Mouse (Mus musculus): ENCODE measurements around the gene Dlx2. TPM values are rescaled to one million over a fixed set of nuclear protein-coding genes. Genes with fewer than 3 reads are reported as not detected.

The Dlx2 gene
- polyA plus RNA-seq, 1 experiment from 2014 or later: 38.4 TPM

DNA sequence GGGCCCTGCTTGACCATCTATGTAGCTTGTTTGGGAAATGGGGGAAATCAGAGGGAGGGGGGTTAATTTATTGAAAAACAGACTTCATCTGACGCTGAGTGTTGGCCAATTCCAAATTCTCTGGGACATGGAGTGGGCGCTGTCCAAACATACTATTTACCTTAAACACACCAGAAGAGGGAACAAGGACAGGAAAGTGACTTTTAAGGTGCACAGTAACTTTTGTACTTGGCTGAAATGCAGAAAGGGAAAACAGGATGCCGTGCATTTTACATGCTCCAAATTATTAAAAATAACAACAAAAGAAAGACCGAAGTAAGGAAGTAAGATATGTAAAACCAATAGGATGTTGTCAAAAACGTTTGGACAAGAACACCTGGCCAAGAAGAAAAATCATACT is 13.5 kb downstream of the Dlx2 start:
- Histone ChIP-seq H3K4me3 (peak overlapping the region; percentile 65), H3K27ac (replicated peaks) (peak overlapping the region; percentile 89), H3K4me1 (peaks cover 80% of the 10 kb centered on the region), H3K36me3 (replicated peaks) (no peaks in the 10 kb centered on the region), H3K27me3 (replicated peaks; ENCODE audit: low read depth, poor library complexity, severe bottlenecking) (peaks cover 100% of the 10 kb centered on the region), H3K9me3 (no peaks in the 10 kb centered on the region)
- DNase-seq (ENCODE audit: low spot score): no peak
- 6% methylated on average over 5 of the region's 5 CpGs for WGBS

- Histone ChIP-seq H3K27ac (replicated peaks) (peak overlapping the region; percentile 89), H3K27me3 (replicated peaks; ENCODE audit: low read depth, poor library complexity, severe bottlenecking) (peaks cover 100% of the 10 kb centered on the region), H3K4me1 (peaks cover 76% of the 10 kb centered on the region), H3K9me3 (no peaks in the 10 kb centered on the region), H3K4me3 (peak overlapping the region; percentile 65), H3K36me3 (replicated peaks) (no peaks in the 10 kb centered on the region)
- peak; percentile 57 for DNase-seq (ENCODE audit: low spot score)
- under 1% methylated on average over 43 of the region's 43 CpGs for WGBS
Observed at GRCm38 (mm10) chr2:71531990-71532970, 14.3 kb downstream of the Dlx2 start.

- WGBS: under 1% methylated on average over 12 of the region's 12 CpGs
- DNase-seq (ENCODE audit: low spot score): no peak
- peak overlapping the region; percentile 89 for H3K27ac ChIP-seq (replicated peaks)
- peak overlapping the region; percentile 65 for H3K4me3 ChIP-seq
- peaks cover 76% of the 10 kb centered on the region for H3K4me1 ChIP-seq
- no peaks in the 10 kb centered on the region for H3K36me3 ChIP-seq (replicated peaks)
- peaks cover 100% of the 10 kb centered on the region for H3K27me3 ChIP-seq (replicated peaks; ENCODE audit: low read depth, poor library complexity, severe bottlenecking)
- no peaks in the 10 kb centered on the region for H3K9me3 ChIP-seq
Observed at GRCm38 (mm10) chr2:71531124-71531590, 15.4 kb downstream of the Dlx2 start.

- H3K4me1 ChIP-seq: peaks cover 80% of the 10 kb centered on the region
- no peaks in the 10 kb centered on the region for H3K9me3 ChIP-seq
- under 1% methylated on average over 34 of the region's 34 CpGs for WGBS
- H3K4me3 ChIP-seq: peak overlapping the region; percentile 65
- DNase-seq (ENCODE audit: low spot score): peak; percentile 62
- H3K27ac ChIP-seq (replicated peaks): peak overlapping the region; percentile 89
- no peaks in the 10 kb centered on the region for H3K36me3 ChIP-seq (replicated peaks)
- peaks cover 100% of the 10 kb centered on the region for H3K27me3 ChIP-seq (replicated peaks; ENCODE audit: low read depth, poor library complexity, severe bottlenecking)
Observed at GRCm38 (mm10) chr2:71530391-71531123, 16.0 kb downstream of the Dlx2 start.

- peak; percentile 94 for DNase-seq (ENCODE audit: low spot score)
- Histone ChIP-seq H3K27ac (replicated peaks) (peak overlapping the region; percentile 89), H3K9me3 (no peaks in the 10 kb centered on the region), H3K27me3 (replicated peaks; ENCODE audit: low read depth, poor library complexity, severe bottlenecking) (peaks cover 100% of the 10 kb centered on the region), H3K4me3 (peak overlapping the region; percentile 65), H3K4me1 (peaks cover 82% of the 10 kb centered on the region), H3K36me3 (replicated peaks) (no peaks in the 10 kb centered on the region)
- under 1% methylated on average over 60 of the region's 60 CpGs for WGBS
Observed at GRCm38 (mm10) chr2:71529511-71530351, 16.8 kb downstream of the Dlx2 start.

DNA sequence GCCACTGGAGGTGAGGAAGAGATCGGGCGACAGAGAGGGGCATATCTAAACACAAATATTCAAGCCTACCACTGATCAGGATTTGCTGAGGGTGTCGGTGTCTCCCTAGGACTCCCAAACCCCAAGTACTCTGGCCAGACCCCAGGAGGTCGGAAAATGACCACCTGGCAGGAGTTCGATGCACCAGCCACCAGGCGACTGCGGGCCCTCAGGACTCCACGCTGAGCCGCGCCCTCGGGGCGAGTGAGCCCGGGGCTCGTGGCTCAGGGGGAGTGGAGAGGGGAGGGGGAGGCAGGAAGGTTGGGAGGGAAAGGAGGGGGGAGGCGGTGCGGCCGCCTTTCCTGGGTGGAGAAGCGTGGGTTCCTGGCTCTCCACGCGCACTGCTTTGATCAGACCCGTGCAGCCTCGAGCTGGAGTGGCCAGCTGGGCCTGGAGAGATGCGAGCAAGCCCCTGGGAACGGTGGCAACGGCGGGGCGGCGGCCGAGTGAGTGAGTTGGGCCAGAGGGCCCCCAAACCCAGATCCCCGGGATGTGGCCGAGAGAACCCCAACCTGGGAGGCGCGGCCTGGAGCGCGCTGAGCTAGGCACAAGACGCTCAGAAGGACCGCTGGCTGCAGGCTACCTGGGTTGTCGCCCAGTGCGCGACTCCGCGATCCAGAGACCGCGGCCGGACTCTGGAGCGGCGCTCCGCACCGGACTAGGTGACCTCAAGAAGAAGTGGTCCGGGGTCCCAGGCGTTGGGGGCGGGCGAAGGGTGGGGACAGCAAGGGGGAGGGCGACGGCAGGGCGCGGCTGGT is 17.6 kb downstream of the Dlx2 start:
- Histone ChIP-seq H3K27ac (replicated peaks) (peak overlapping the region; percentile 89), H3K4me3 (peak overlapping the region; percentile 65), H3K4me1 (peaks cover 80% of the 10 kb centered on the region), H3K9me3 (no peaks in the 10 kb centered on the region), H3K36me3 (replicated peaks) (no peaks in the 10 kb centered on the region), H3K27me3 (replicated peaks; ENCODE audit: low read depth, poor library complexity, severe bottlenecking) (peaks cover 100% of the 10 kb centered on the region)
- peak; percentile 73 for DNase-seq (ENCODE audit: low spot score)
- WGBS: under 1% methylated on average over 57 of the region's 57 CpGs

DNA sequence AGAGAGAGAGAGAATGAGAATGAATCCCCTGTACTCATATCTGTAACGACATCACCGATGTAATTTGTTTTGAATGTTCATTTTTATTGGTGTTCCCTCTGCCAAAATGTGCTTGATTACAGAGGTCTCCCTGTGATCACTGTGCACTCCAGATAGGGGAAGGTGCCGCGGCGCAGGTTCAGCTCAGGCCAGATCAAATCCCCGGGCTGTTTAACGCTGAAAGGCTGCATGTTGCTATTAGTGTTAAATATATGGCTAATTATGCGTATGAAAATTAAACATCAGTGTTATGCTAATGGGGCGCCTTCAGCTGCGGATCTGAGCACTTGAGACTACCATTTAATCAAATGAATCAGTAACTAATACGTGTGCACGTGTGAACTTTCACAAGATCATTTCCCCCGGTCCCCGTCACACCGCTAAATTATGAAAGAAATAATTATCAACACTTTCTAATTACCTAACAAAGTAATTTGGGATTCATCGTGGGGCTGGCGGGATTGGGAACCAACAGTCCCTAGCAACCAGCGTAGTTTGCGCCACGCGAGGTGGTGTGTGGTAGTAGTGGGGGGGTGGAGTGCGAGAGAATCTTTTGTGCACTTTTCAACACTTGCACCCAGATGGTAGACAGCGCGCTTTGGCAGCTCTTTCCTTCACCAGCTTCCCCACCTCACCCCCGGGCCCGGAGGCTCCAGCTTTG is 18.4 kb downstream of the Dlx2 start, which contains the start of gene Dlx1:
TSS of gene Dlx1 (plus strand) at position 100 of the 700 bp plus-strand sequence.
- Histone ChIP-seq H3K4me1 (peaks cover 87% of the 10 kb centered on the region), H3K27me3 (replicated peaks; ENCODE audit: low read depth, poor library complexity, severe bottlenecking) (peaks cover 100% of the 10 kb centered on the region), H3K9me3 (no peaks in the 10 kb centered on the region), H3K36me3 (replicated peaks) (no peaks in the 10 kb centered on the region), H3K4me3 (peak within 1 kb of the TSS; percentile 65), H3K27ac (replicated peaks) (peak within 1 kb of the TSS; percentile 89)
- WGBS: under 1% methylated on average over 26 of the region's 26 CpGs
- peak; percentile 49 for DNase-seq (ENCODE audit: low spot score)

DNA sequence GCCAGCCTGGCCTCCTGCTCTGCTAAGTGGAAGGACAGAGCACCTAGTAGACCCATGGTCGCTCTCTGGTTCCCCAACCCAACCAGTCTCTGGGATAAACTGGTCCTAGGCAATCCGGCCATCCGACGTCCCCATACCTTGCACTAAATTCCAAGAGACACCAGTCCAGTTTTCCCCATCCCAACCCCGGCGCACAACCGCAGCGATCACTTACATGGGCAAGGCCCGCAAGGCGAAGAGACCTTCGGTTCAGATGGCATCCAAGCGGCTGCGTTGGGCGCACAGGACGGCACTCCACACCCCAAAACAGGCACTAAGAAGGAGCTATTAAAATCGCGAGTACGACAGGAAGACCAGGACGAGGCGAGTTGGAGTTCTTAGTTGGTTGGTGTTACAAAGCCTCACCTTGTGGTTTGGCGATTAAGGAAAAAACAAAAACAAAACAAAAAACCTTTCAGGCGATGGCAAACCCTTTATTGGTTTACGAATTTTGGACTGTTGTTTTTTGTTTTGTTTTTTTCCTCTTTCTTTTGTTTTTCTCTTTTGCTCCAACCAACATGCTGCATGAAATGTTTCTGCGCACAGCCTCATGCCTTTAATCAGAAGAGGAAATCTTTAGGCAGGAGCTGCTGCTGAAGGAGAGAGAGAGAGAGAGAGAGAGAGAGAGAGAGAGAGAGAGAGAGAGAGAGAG is 19.1 kb downstream of the Dlx2 start:
- WGBS: 2% methylated on average over 24 of the region's 24 CpGs
- Histone ChIP-seq H3K4me1 (peaks cover 88% of the 10 kb centered on the region), H3K27me3 (replicated peaks; ENCODE audit: low read depth, poor library complexity, severe bottlenecking) (peaks cover 100% of the 10 kb centered on the region), H3K4me3 (peak overlapping the region; percentile 65), H3K36me3 (replicated peaks) (no peaks in the 10 kb centered on the region), H3K27ac (replicated peaks) (peak overlapping the region; percentile 89), H3K9me3 (no peaks in the 10 kb centered on the region)
- DNase-seq (ENCODE audit: low spot score): peak; percentile 65

- peak overlapping the region; percentile 65 for H3K4me3 ChIP-seq
- peak; percentile 41 for DNase-seq (ENCODE audit: low spot score)
- peaks cover 81% of the 10 kb centered on the region for H3K4me1 ChIP-seq
- WGBS: 2% methylated on average over 10 of the region's 10 CpGs
- H3K27me3 ChIP-seq (replicated peaks; ENCODE audit: low read depth, poor library complexity, severe bottlenecking): peaks cover 98% of the 10 kb centered on the region
- H3K36me3 ChIP-seq (replicated peaks): no peaks in the 10 kb centered on the region
- H3K27ac ChIP-seq (replicated peaks): peak overlapping the region; percentile 89
- H3K9me3 ChIP-seq: no peaks in the 10 kb centered on the region
Observed at GRCm38 (mm10) chr2:71526595-71527322, 19.8 kb downstream of the Dlx2 start.

- no peak for DNase-seq (ENCODE audit: low spot score)
Observed at GRCm38 (mm10) chr2:71524763-71525162, 21.8 kb downstream of the Dlx2 start.

More at GRCm38 (mm10) chr2:71524763-71525162, 21.8 kb downstream of the Dlx2 start:
- no peaks in the 10 kb centered on the region for H3K36me3 ChIP-seq (replicated peaks)
- peak overlapping the region; percentile 41; the same call in 1 of the 2 replicates for H3K4me3 ChIP-seq
- 19% methylated on average over 13 of the region's 13 CpGs for whole genome bisulfite sequencing
- H3K27me3 ChIP-seq (replicated peaks; ENCODE audit: low read depth, poor library complexity, severe bottlenecking): peaks cover 97% of the 10 kb centered on the region
- H3K27ac ChIP-seq (replicated peaks): peak overlapping the region; percentile 76
- H3K9me3 ChIP-seq: no peaks in the 10 kb centered on the region
- H3K4me1 ChIP-seq: peaks cover 70% of the 10 kb centered on the region
